Mouse (Mus musculus): Measurements from ENCODE around the gene Ap1m2.

- TF ChIP-seq CTCF (IDR thresholded peaks at IDR 0.05; ENCODE audit: extremely low read depth, insufficient read depth, low read length) (no peak), POLR2A (IDR thresholded peaks at IDR 0.05; ENCODE audit: extremely low read depth, insufficient read depth, low read length) (no peak)
Observed at GRCm38 (mm10) chr9:21286753-21287152, 25.4 kb downstream of the Ap1m2 start.
